Comparison of ENCODE assay signal across 8 mouse cellular contexts in the genomic region with DNA sequence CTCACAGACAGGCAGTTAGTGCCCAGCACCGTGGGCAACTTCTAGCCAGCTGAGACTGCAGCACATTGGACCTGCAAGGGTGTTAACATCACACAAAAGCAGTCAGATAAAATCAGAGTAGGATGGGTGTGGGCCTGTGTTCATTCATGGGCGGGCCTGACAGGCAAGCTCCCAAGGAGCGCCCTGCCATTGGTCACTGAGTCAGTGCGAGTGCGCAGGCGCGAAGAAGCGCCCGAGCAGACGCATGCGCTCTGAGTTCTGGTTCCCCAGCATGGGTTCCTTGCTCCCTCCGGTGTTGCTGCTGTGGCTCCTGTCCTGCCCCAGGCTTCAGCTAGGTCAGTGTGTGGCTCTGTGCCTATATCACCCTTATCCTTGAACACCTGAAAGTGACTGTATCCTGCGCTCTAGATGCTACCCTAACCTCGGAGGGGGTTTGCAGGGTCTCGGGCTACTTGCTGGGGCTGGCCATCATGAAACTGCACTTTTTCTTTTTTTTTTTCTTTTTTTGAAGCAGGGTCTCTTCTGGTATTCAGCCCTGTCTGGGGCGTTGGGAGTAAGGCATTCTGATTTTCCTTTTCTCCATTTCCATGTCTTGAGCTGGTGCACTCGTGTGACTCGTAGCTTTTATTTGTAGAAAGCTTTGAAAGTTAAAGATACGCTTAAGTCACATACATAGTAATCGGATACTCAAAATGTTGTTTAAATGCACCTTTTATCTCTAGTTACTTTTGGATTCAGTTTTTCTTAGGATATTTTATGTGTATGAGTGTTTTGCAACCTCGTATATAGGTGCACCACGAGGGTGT. TPM values are rescaled to one million over a fixed set of nuclear protein-coding genes. Genes with fewer than 3 reads are reported as not detected.
DNase-seq lines count a peak whose midpoint lies in the region; ATAC-seq and TF ChIP-seq lines count a peak whose summit lies in the region.

A gene (plus strand): TSS at position 235 of the 806 bp plus-strand sequence.

- peak; percentile 98 for ATAC-seq in activated CD4-positive, CD25-positive, alpha-beta regulatory T cell, adult 4 months

- no peaks in the 10 kb centered on the region for H3K27me3 ChIP-seq in megakaryocyte, embryonic 14.5 days (replicated peaks)

- 0 out of 2 replicates have a peak, but pooled peaks cover 4% of the 10 kb centered on the region for H3K9me3 ChIP-seq in megakaryocyte, embryonic 14.5 days

- peak; percentile 89 to 93 for DNase-seq in gastrocnemius, adult 8-10 months (ENCODE audit: low spot score in 2 of 2)
- DNase-seq in hindlimb bud, embryonic 11.5 days (ENCODE audit: extremely low spot score, low read depth, low spot score) = peak; percentile 96
- DNase-seq in left cerebral cortex, adult 8-10 months (ENCODE audit: low spot score in 2 of 2) = peak; percentile 91 to 92
- DNase-seq in right cerebral cortex, postnatal 10 days (ENCODE audit: low spot score in 2 of 2) = peak; percentile 97
- DNase-seq in urinary bladder, postnatal 25 days (ENCODE audit: low spot score) = peak; percentile 96

- peaks cover 34% of the 10 kb centered on the region for H3K36me3 ChIP-seq in megakaryocyte, embryonic 14.5 days (replicated peaks; ENCODE audit: low read length)

- 0 out of 2 replicates have a peak, but pooled peaks cover 1% of the 10 kb centered on the region for H3K4me1 ChIP-seq in cortical plate, adult 2 months (ENCODE audit: control insufficient read depth, insufficient read depth, low read length)
- H3K4me1 ChIP-seq in megakaryocyte, embryonic 14.5 days = peaks cover 17% of the 10 kb centered on the region

- peak within 1 kb of the TSS; percentile 61 for H3K4me3 ChIP-seq in cortical plate, adult 2 months (ENCODE audit: insufficient read depth, low read length)
- peak within 1 kb of the TSS; percentile 92 for H3K4me3 ChIP-seq in megakaryocyte, embryonic 14.5 days (replicated peaks)

- no peak within 1 kb of the TSS for H3K27ac ChIP-seq in cortical plate, adult 2 months (ENCODE audit: insufficient read depth, low read length)

- no peak for TF ChIP-seq CTCF in cortical plate, adult 2 months (IDR thresholded peaks at IDR 0.05; ENCODE audit: extremely low read depth, insufficient read depth, low read length)

- TF ChIP-seq POLR2A in cortical plate, adult 2 months (IDR thresholded peaks at IDR 0.05; ENCODE audit: extremely low read depth, insufficient read depth, low read length) = peak; percentile 98

RNA-seq across cellular contexts. Expression of the gene that starts here (rescaled TPM):
- 10 to 100 TPM; 12.3 to 17.1 TPM for polyA plus RNA-seq in activated CD4-positive, CD25-positive, alpha-beta regulatory T cell, adult 4 months (2017; shearing (Covaris generic))
- 16.8 and 19.2 TPM in 2 replicates for polyA plus RNA-seq in cortical plate, adult 2 months (2012; rRNA removed)
- 10 to 100 TPM in 2 of 4 experiments, 1 to 10 TPM in 2; 6.7 to 13.1 (median 10.5) TPM for total RNA-seq in gastrocnemius, adult 8-10 months (2022)
- 10 to 100 TPM; 18.2 to 23.0 (median 21.9) TPM for total RNA-seq in left cerebral cortex, adult 8-10 months (2022)
- 17.8 and 32.9 TPM in 2 replicates for polyA plus RNA-seq in megakaryocyte, embryonic 14.5 days (2012; ENCODE audit: insufficient read depth, low replicate concordance)
